Mouse (Mus musculus): ENCODE measurements at regions not wholly inside any gene's neighbourhood (a gene's known extent, or its start where the extent isn't known, plus 50 kb on each side); places are given as distances from the start of the nearest gene placed in this dataset.

GRCm38 (mm10) chr14:73730796-73731195 is 69.8 kb downstream of the Gm21750 start:
- DNase-seq (ENCODE audit: low spot score) (no peak), ATAC-seq (replicated peaks; ENCODE audit: low FRiP score) (no peak)
- Histone ChIP-seq H3K27me3 (ENCODE audit: control insufficient read depth, insufficient read depth, low read length) (no peaks in the 10 kb centered on the region), H3K4me1 (replicated peaks; ENCODE audit: control insufficient read depth, insufficient read depth, low read length) (no peaks in the 10 kb centered on the region), H3K4me3 (ENCODE audit: low read depth, low read length) (no peak overlapping the region), H3K27ac (ENCODE audit: low read depth, low read length) (no peak overlapping the region), H3K36me3 (ENCODE audit: control insufficient read depth, insufficient read depth, low read length) (no peaks in the 10 kb centered on the region), H3K9ac (ENCODE audit: low read length) (no peak overlapping the region), H3K4me2 (ENCODE audit: low read depth, low read length, severe bottlenecking) (no peak overlapping the region), H3K9me3 (ENCODE audit: control insufficient read depth, low read length) (no peaks in the 10 kb centered on the region)
- 91% methylated on average over 1 of the region's 1 CpGs for WGBS

- 32% methylated on average over 3 of the region's 3 CpGs for WGBS
- no peak overlapping the region for H3K27ac ChIP-seq (ENCODE audit: low read depth, low read length)
- no peaks in the 10 kb centered on the region for H3K27me3 ChIP-seq (ENCODE audit: control insufficient read depth, insufficient read depth, low read length)
- no peak overlapping the region for H3K9ac ChIP-seq (ENCODE audit: low read length)
- H3K4me1 ChIP-seq (replicated peaks; ENCODE audit: control insufficient read depth, insufficient read depth, low read length): no peaks in the 10 kb centered on the region
- no peak for DNase-seq (ENCODE audit: low spot score)
- no peak overlapping the region for H3K4me3 ChIP-seq (ENCODE audit: low read depth, low read length)
- ATAC-seq (replicated peaks; ENCODE audit: low FRiP score): no peak
- H3K4me2 ChIP-seq (ENCODE audit: low read depth, low read length, severe bottlenecking): no peak overlapping the region
- no peaks in the 10 kb centered on the region for H3K36me3 ChIP-seq (ENCODE audit: control insufficient read depth, insufficient read depth, low read length)
- no peaks in the 10 kb centered on the region for H3K9me3 ChIP-seq (ENCODE audit: control insufficient read depth, low read length)
Observed at GRCm38 (mm10) chr14:73732161-73732560, 71.1 kb downstream of the Gm21750 start.

DNA sequence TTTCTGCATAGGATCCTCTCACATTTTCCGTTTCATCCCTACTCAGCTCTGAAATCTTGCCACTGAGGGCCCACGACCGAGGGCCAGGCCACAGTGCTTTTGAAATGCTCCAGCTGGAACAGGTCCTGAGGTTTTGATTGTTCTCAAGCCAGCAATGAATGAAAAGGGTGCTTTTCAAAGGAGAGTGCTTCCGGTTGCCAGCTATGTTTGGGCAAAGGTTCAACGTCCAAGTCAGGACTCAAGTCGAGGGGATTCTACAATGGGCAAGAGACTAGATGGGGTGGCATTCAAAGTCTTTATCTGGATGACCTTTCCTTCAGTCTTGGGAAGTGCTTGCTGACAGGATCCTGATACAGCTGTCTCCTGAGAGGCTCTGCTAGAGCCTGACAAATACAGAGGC is 89.8 kb downstream of the Gm21750 start:
- no peak overlapping the region for H3K27ac ChIP-seq (ENCODE audit: low read depth, low read length)
- H3K4me2 ChIP-seq (ENCODE audit: low read depth, low read length, severe bottlenecking): no peak overlapping the region
- H3K9me3 ChIP-seq (ENCODE audit: control insufficient read depth, low read length): no peaks in the 10 kb centered on the region
- 90% methylated on average over 6 of the region's 6 CpGs for WGBS
- H3K27me3 ChIP-seq (ENCODE audit: control insufficient read depth, insufficient read depth, low read length): no peaks in the 10 kb centered on the region
- H3K9ac ChIP-seq (ENCODE audit: low read length): no peak overlapping the region
- no peak overlapping the region for H3K4me3 ChIP-seq (ENCODE audit: low read depth, low read length)
- DNase-seq (ENCODE audit: low spot score): no peak
- no peaks in the 10 kb centered on the region for H3K4me1 ChIP-seq (replicated peaks; ENCODE audit: control insufficient read depth, insufficient read depth, low read length)
- H3K36me3 ChIP-seq (ENCODE audit: control insufficient read depth, insufficient read depth, low read length): no peaks in the 10 kb centered on the region
- ATAC-seq (replicated peaks; ENCODE audit: low FRiP score): no peak

DNA sequence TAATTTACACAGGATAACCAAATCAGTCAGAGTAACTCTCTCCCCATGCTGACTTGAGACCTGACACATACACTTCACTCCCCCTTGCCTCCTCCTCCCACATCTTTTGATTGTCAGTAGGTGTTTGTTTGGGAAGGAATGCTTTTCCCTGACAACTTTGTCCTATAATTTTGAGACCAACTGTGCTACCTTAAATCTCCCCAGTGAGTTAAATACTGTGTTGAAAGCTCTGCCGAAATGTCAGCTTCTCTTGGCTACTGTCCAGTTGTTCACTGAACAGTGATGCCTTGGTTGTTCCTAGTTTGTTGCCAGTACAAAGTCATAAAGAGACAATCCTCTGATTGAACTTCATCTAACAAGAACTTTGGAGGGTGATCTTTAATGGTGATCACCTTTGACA is 99.0 kb downstream of the Gm21750 start:
- 66% methylated on average over 1 of the region's 1 CpGs for WGBS
- Histone ChIP-seq H3K27me3 (ENCODE audit: control insufficient read depth, insufficient read depth, low read length) (no peaks in the 10 kb centered on the region), H3K27ac (ENCODE audit: low read depth, low read length) (no peak overlapping the region), H3K9me3 (ENCODE audit: control insufficient read depth, low read length) (no peaks in the 10 kb centered on the region), H3K9ac (ENCODE audit: low read length) (no peak overlapping the region), H3K4me1 (replicated peaks; ENCODE audit: control insufficient read depth, insufficient read depth, low read length) (no peaks in the 10 kb centered on the region), H3K4me3 (ENCODE audit: low read depth, low read length) (no peak overlapping the region), H3K4me2 (ENCODE audit: low read depth, low read length, severe bottlenecking) (no peak overlapping the region), H3K36me3 (ENCODE audit: control insufficient read depth, insufficient read depth, low read length) (no peaks in the 10 kb centered on the region)
- no peak for ATAC-seq (replicated peaks; ENCODE audit: low FRiP score)
- no peak for DNase-seq (ENCODE audit: low spot score)

DNA sequence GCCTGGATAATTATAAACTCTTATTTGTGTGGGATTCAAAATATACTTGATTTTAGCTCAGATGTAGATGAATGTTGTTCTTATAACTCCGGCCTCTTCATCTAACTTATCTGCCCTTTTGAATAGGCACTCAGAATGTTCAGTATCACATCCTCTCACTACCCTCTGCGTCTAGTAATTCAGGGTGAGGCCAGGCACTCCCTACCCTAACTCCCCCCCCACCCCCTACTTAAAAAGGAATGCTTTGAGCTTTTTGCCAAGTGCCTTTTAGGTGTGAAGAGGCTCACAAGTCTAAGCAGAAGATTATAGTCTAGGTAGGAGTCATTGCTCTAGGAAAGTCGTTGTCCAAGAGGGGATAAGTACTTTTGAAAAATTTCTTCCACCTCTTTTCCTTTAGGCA is 111.9 kb downstream of the Gm21750 start:
- Histone ChIP-seq H3K4me2 (ENCODE audit: low read depth, low read length, severe bottlenecking) (no peak overlapping the region), H3K4me3 (ENCODE audit: low read depth, low read length) (no peak overlapping the region), H3K27ac (ENCODE audit: low read depth, low read length) (no peak overlapping the region), H3K9ac (ENCODE audit: low read length) (no peak overlapping the region), H3K36me3 (ENCODE audit: control insufficient read depth, insufficient read depth, low read length) (no peaks in the 10 kb centered on the region), H3K9me3 (ENCODE audit: control insufficient read depth, low read length) (no peaks in the 10 kb centered on the region), H3K27me3 (ENCODE audit: control insufficient read depth, insufficient read depth, low read length) (no peaks in the 10 kb centered on the region), H3K4me1 (replicated peaks; ENCODE audit: control insufficient read depth, insufficient read depth, low read length) (no peaks in the 10 kb centered on the region)
- WGBS: 80% methylated on average over 3 of the region's 3 CpGs
- ATAC-seq (replicated peaks; ENCODE audit: low FRiP score) (no peak), DNase-seq (ENCODE audit: low spot score) (no peak)

DNA sequence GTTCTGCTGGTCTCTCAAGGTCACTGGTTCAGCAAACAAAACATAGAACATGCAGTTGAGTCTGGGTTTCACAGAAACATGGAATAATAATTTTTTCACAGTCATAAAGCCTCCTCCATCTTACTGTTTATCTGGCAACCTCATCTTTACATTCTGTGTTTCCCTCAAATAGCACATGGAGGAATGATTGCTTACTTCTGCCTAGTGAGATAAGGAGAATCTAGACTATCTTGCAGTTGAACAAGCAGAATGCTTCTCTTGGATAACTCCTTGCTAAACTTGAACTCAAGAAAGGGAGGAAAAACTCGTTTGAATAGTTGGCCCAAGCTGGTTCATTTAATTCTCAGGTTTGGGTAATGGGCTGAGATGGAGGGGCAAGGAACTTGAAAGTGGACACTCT is 112.8 kb downstream of the Gm21750 start:
- ATAC-seq (replicated peaks; ENCODE audit: low FRiP score) (no peak), DNase-seq (ENCODE audit: low spot score) (no peak)
- H3K9me3 ChIP-seq (ENCODE audit: control insufficient read depth, low read length): no peaks in the 10 kb centered on the region
- no peaks in the 10 kb centered on the region for H3K27me3 ChIP-seq (ENCODE audit: control insufficient read depth, insufficient read depth, low read length)
- 38% methylated on average over 1 of the region's 1 CpGs for WGBS
- no peak overlapping the region for H3K27ac ChIP-seq (ENCODE audit: low read depth, low read length)
- no peak overlapping the region for H3K4me2 ChIP-seq (ENCODE audit: low read depth, low read length, severe bottlenecking)
- H3K4me1 ChIP-seq (replicated peaks; ENCODE audit: control insufficient read depth, insufficient read depth, low read length): no peaks in the 10 kb centered on the region
- H3K9ac ChIP-seq (ENCODE audit: low read length): no peak overlapping the region
- H3K4me3 ChIP-seq (ENCODE audit: low read depth, low read length): no peak overlapping the region
- H3K36me3 ChIP-seq (ENCODE audit: control insufficient read depth, insufficient read depth, low read length): no peaks in the 10 kb centered on the region

- Histone ChIP-seq H3K9me3 (ENCODE audit: control insufficient read depth, low read length) (no peaks in the 10 kb centered on the region), H3K4me2 (ENCODE audit: low read depth, low read length, severe bottlenecking) (no peak overlapping the region), H3K9ac (ENCODE audit: low read length) (no peak overlapping the region), H3K36me3 (ENCODE audit: control insufficient read depth, insufficient read depth, low read length) (no peaks in the 10 kb centered on the region), H3K4me1 (replicated peaks; ENCODE audit: control insufficient read depth, insufficient read depth, low read length) (no peaks in the 10 kb centered on the region), H3K27ac (ENCODE audit: low read depth, low read length) (no peak overlapping the region), H3K4me3 (ENCODE audit: low read depth, low read length) (no peak overlapping the region), H3K27me3 (ENCODE audit: control insufficient read depth, insufficient read depth, low read length) (no peaks in the 10 kb centered on the region)
- 14% methylated on average over 1 of the region's 1 CpGs for WGBS
- DNase-seq (ENCODE audit: low spot score) (peak; percentile 65), ATAC-seq (replicated peaks; ENCODE audit: low FRiP score) (peak; percentile 76)
Observed at GRCm38 (mm10) chr14:73776066-73776465, 115.0 kb downstream of the Gm21750 start.

GRCm38 (mm10) chr14:73807169-73807568 is 146.1 kb downstream of the Gm21750 start:
- H3K27ac ChIP-seq (ENCODE audit: low read depth, low read length): no peak overlapping the region
- H3K9ac ChIP-seq (ENCODE audit: low read length): no peak overlapping the region
- H3K4me3 ChIP-seq (ENCODE audit: low read depth, low read length): no peak overlapping the region
- no peak for DNase-seq (ENCODE audit: low spot score)
- H3K27me3 ChIP-seq (ENCODE audit: control insufficient read depth, insufficient read depth, low read length): no peaks in the 10 kb centered on the region
- H3K36me3 ChIP-seq (ENCODE audit: control insufficient read depth, insufficient read depth, low read length): no peaks in the 10 kb centered on the region
- ATAC-seq (replicated peaks; ENCODE audit: low FRiP score): no peak
- H3K4me2 ChIP-seq (ENCODE audit: low read depth, low read length, severe bottlenecking): no peak overlapping the region
- no peaks in the 10 kb centered on the region for H3K4me1 ChIP-seq (replicated peaks; ENCODE audit: control insufficient read depth, insufficient read depth, low read length)
- H3K9me3 ChIP-seq (ENCODE audit: control insufficient read depth, low read length): no peaks in the 10 kb centered on the region

GRCm38 (mm10) chr14:73838890-73839289 is 177.9 kb downstream of the Gm21750 start:
- Histone ChIP-seq H3K4me2 (ENCODE audit: low read depth, low read length, severe bottlenecking) (no peak overlapping the region), H3K36me3 (ENCODE audit: control insufficient read depth, insufficient read depth, low read length) (no peaks in the 10 kb centered on the region), H3K9me3 (ENCODE audit: control insufficient read depth, low read length) (no peaks in the 10 kb centered on the region), H3K4me1 (replicated peaks; ENCODE audit: control insufficient read depth, insufficient read depth, low read length) (no peaks in the 10 kb centered on the region), H3K4me3 (ENCODE audit: low read depth, low read length) (no peak overlapping the region), H3K27me3 (ENCODE audit: control insufficient read depth, insufficient read depth, low read length) (no peaks in the 10 kb centered on the region), H3K27ac (ENCODE audit: low read depth, low read length) (no peak overlapping the region), H3K9ac (ENCODE audit: low read length) (no peak overlapping the region)
- DNase-seq (ENCODE audit: low spot score) (no peak), ATAC-seq (replicated peaks; ENCODE audit: low FRiP score) (no peak)
- 83% methylated on average over 6 of the region's 6 CpGs for WGBS
